Mouse (Mus musculus): ENCODE data around the gene Acaca. TPM values are rescaled to one million over a fixed set of nuclear protein-coding genes. Genes with fewer than 3 reads are reported as not detected.

The Acaca gene
- total RNA-seq (2015; ENCODE audit: low replicate concordance): 5.2 and 7.1 TPM in 2 replicates
- 4.5 and 26.4 TPM in 2 replicates for total RNA-seq (2017; ENCODE audit: low replicate concordance)

- ATAC-seq (replicated peaks; ENCODE audit: low FRiP score, poor library complexity, severe bottlenecking): peak; percentile 78
Measured at GRCm38 (mm10) chr11:84128943-84129798, at the start of gene Acaca, which contains the start of gene Tada2a. Gene Acaca (plus strand): TSS chr11:84129672. Gene Tada2a (minus strand): TSS chr11:84129600.

- no peak for ATAC-seq (replicated peaks; ENCODE audit: low FRiP score, poor library complexity, severe bottlenecking)
Measured at GRCm38 (mm10) chr11:84079887-84080286, 49.6 kb upstream of the Acaca start.

GRCm38 (mm10) chr11:84080327-84080726 lies 49.1 kb upstream of the Acaca start:
- no peak for ATAC-seq (replicated peaks; ENCODE audit: low FRiP score, poor library complexity, severe bottlenecking)

- ATAC-seq (replicated peaks; ENCODE audit: low FRiP score, poor library complexity, severe bottlenecking): no peak
Measured at GRCm38 (mm10) chr11:84081901-84082300, 47.6 kb upstream of the Acaca start.

GRCm38 (mm10) chr11:84090572-84090971 lies 38.9 kb upstream of the Acaca start:
- no peak for ATAC-seq (replicated peaks; ENCODE audit: low FRiP score, poor library complexity, severe bottlenecking)

- ATAC-seq (replicated peaks; ENCODE audit: low FRiP score, poor library complexity, severe bottlenecking): no peak
Measured at GRCm38 (mm10) chr11:84095084-84095483, 34.4 kb upstream of the Acaca start.

- no peak for ATAC-seq (replicated peaks; ENCODE audit: low FRiP score, poor library complexity, severe bottlenecking)
Measured at GRCm38 (mm10) chr11:84097251-84097998, 32.0 kb upstream of the Acaca start.

- no peak for ATAC-seq (replicated peaks; ENCODE audit: low FRiP score, poor library complexity, severe bottlenecking)
Measured at GRCm38 (mm10) chr11:84101182-84101581, 28.3 kb upstream of the Acaca start.

GRCm38 (mm10) chr11:84104036-84104435 lies 25.4 kb upstream of the Acaca start:
- ATAC-seq (replicated peaks; ENCODE audit: low FRiP score, poor library complexity, severe bottlenecking): no peak

- no peak for ATAC-seq (replicated peaks; ENCODE audit: low FRiP score, poor library complexity, severe bottlenecking)
Measured at GRCm38 (mm10) chr11:84107137-84107536, 22.3 kb upstream of the Acaca start.

- ATAC-seq (replicated peaks; ENCODE audit: low FRiP score, poor library complexity, severe bottlenecking): no peak
Measured at GRCm38 (mm10) chr11:84113623-84114022, 15.8 kb upstream of the Acaca start.

- ATAC-seq (replicated peaks; ENCODE audit: low FRiP score, poor library complexity, severe bottlenecking): no peak
Measured at GRCm38 (mm10) chr11:84115646-84116045, 13.8 kb upstream of the Acaca start.

GRCm38 (mm10) chr11:84116221-84116620 lies 13.3 kb upstream of the Acaca start:
- no peak for ATAC-seq (replicated peaks; ENCODE audit: low FRiP score, poor library complexity, severe bottlenecking)

- ATAC-seq (replicated peaks; ENCODE audit: low FRiP score, poor library complexity, severe bottlenecking): no peak
Measured at GRCm38 (mm10) chr11:84117431-84117830, 12.0 kb upstream of the Acaca start.

GRCm38 (mm10) chr11:84121051-84121956 lies 8.2 kb upstream of the Acaca start:
- no peak for ATAC-seq (replicated peaks; ENCODE audit: low FRiP score, poor library complexity, severe bottlenecking)

- ATAC-seq (replicated peaks; ENCODE audit: low FRiP score, poor library complexity, severe bottlenecking): no peak
Measured at GRCm38 (mm10) chr11:84127977-84128376, 1.5 kb upstream of the Acaca start.

- ATAC-seq (replicated peaks; ENCODE audit: low FRiP score, poor library complexity, severe bottlenecking): no peak; the same call in 1 of the 2 replicates
Measured at GRCm38 (mm10) chr11:84129799-84130185, 320 bp downstream of the Acaca start.

GRCm38 (mm10) chr11:84134331-84134860 lies 4.9 kb downstream of the Acaca start:
- no peak for ATAC-seq (replicated peaks; ENCODE audit: low FRiP score, poor library complexity, severe bottlenecking)

GRCm38 (mm10) chr11:84136453-84136852 lies 7.0 kb downstream of the Acaca start:
- no peak for ATAC-seq (replicated peaks; ENCODE audit: low FRiP score, poor library complexity, severe bottlenecking)

Measured in erythroblast, adult 5-6 weeks (primary cell).